Mouse (Mus musculus) layer of hippocampus, postnatal 25 days (tissue): ENCODE data around the gene Ephb1. TPM values are rescaled to one million over a fixed set of nuclear protein-coding genes. Genes with fewer than 3 reads are reported as not detected.

ENCODE experiments used
- DNase-seq, 2 experiments: peaks; one replicate each; pipeline ENCODE4 v3.0.0; 2022; ENCODE audit warnings: mixed read lengths in 2 of 2, low spot score in 1 of 2; ENCODE audit errors: extremely low spot score in 1 of 2
- total RNA-seq, 2 experiments: library from RNA; stranded (reverse); gene quantifications; 2 replicates each; pipeline ENCODE4 v1.2.3; 2021

Gene Ephb1
- total RNA-seq, 2 experiments from 2014 or later, result 30.1 to 32.2 TPM

- no peak for DNase-seq
These were observed 354.8 kb downstream of the Ephb1 start for GRCm38 (mm10) chr9:101999690-102000089.

GRCm38 (mm10) chr9:101996771-101997500 is 357.6 kb downstream of the Ephb1 start:
- no peak for DNase-seq

- no peak for DNase-seq
These were observed 358.3 kb downstream of the Ephb1 start for GRCm38 (mm10) chr9:101996183-101996582.

GRCm38 (mm10) chr9:101995423-101996156 is 358.9 kb downstream of the Ephb1 start:
- no peak for DNase-seq

- no peak for DNase-seq
These were observed 360.4 kb downstream of the Ephb1 start for GRCm38 (mm10) chr9:101994086-101994485.

- no peak for DNase-seq
These were observed 363.7 kb downstream of the Ephb1 start for GRCm38 (mm10) chr9:101990836-101991235.

GRCm38 (mm10) chr9:101990032-101990431 is 364.5 kb downstream of the Ephb1 start:
- no peak for DNase-seq

GRCm38 (mm10) chr9:101986910-101987309 is 367.6 kb downstream of the Ephb1 start:
- no peak for DNase-seq

GRCm38 (mm10) chr9:101982378-101982777 is 372.1 kb downstream of the Ephb1 start:
- no peak for DNase-seq

- no peak for DNase-seq
These were observed 373.3 kb downstream of the Ephb1 start for GRCm38 (mm10) chr9:101981161-101981560.

- no peak for DNase-seq
These were observed 377.5 kb downstream of the Ephb1 start for GRCm38 (mm10) chr9:101976884-101977465.

GRCm38 (mm10) chr9:101972314-101972713 is 382.2 kb downstream of the Ephb1 start:
- no peak for DNase-seq

GRCm38 (mm10) chr9:101971806-101972205 is 382.7 kb downstream of the Ephb1 start:
- DNase-seq, result no peak

GRCm38 (mm10) chr9:101956228-101956627 is 398.3 kb downstream of the Ephb1 start:
- no peak for DNase-seq

GRCm38 (mm10) chr9:101954529-101954928 is 400.0 kb downstream of the Ephb1 start:
- DNase-seq, result no peak

GRCm38 (mm10) chr9:101950101-101950500 is 404.4 kb downstream of the Ephb1 start:
- no peak for DNase-seq

- DNase-seq, result no peak
These were observed 408.7 kb downstream of the Ephb1 start for GRCm38 (mm10) chr9:101945814-101946213.

- no peak for DNase-seq
These were observed 409.2 kb downstream of the Ephb1 start for GRCm38 (mm10) chr9:101945326-101945725.

- DNase-seq, result no peak
These were observed 412.3 kb downstream of the Ephb1 start for GRCm38 (mm10) chr9:101942058-101942669.

- DNase-seq, result no peak
These were observed 414.3 kb downstream of the Ephb1 start for GRCm38 (mm10) chr9:101940182-101940581.

- DNase-seq, result no peak
These were observed 415.5 kb downstream of the Ephb1 start for GRCm38 (mm10) chr9:101939006-101939405.
